8 mouse cellular contexts compared by ENCODE assay signal in genomic region chr7:141468164-141468521, GRCm38 (mm10). TPM values are rescaled to one million over a fixed set of nuclear protein-coding genes. Genes with fewer than 3 reads are reported as not detected.
DNase-seq lines count a peak whose midpoint lies in the region; ATAC-seq and TF ChIP-seq lines count a peak whose summit lies in the region.

No protein-coding gene starts in this region.

- ATAC-seq in kidney, postnatal 0 days (replicated peaks; ENCODE audit: low FRiP score, low read depth): 0 out of 2 replicates have a peak, but pooled peaks have one; percentile 18

- peak overlapping the region; percentile 66 for H3K4me3 ChIP-seq in kidney, postnatal 0 days (replicated peaks; ENCODE audit: low read depth, low read length)
- H3K4me3 ChIP-seq in hindbrain, embryonic 10.5 days: peak overlapping the region; percentile 80

- peaks cover 23% of the 10 kb centered on the region for H3K36me3 ChIP-seq in kidney, postnatal 0 days (ENCODE audit: insufficient read depth, low read length)
- peaks cover 39% of the 10 kb centered on the region for H3K36me3 ChIP-seq in hindbrain, embryonic 10.5 days

- peaks cover 52% of the 10 kb centered on the region for H3K4me1 ChIP-seq in kidney, postnatal 0 days (replicated peaks; ENCODE audit: insufficient read depth, low read length)
- peaks cover 68% of the 10 kb centered on the region for H3K4me1 ChIP-seq in hindbrain, embryonic 10.5 days (replicated peaks)

- H3K9ac ChIP-seq in kidney, postnatal 0 days (ENCODE audit: low read depth, low read length): peak overlapping the region; percentile 80

- H3K27me3 ChIP-seq in kidney, postnatal 0 days (ENCODE audit: insufficient read depth, low read length): no peaks in the 10 kb centered on the region
- peaks cover 40% of the 10 kb centered on the region for H3K27me3 ChIP-seq in hindbrain, embryonic 10.5 days (ENCODE audit: insufficient read depth, poor library complexity, severe bottlenecking)

- H3K27ac ChIP-seq in kidney, postnatal 0 days: peak overlapping the region; percentile 96
- H3K27ac ChIP-seq in hindbrain, embryonic 10.5 days: peak overlapping the region; percentile 93

- peak; percentile 70 for DNase-seq in kidney, postnatal 0 days (ENCODE audit: low spot score)
- no peak for DNase-seq in kidney, adult 11 months
- peak; percentile 37 for DNase-seq in adrenal gland, postnatal 25 days
- DNase-seq in hindbrain, embryonic 10.5 days (ENCODE audit: low spot score): peak; percentile 36
- peak; percentile 77 for DNase-seq in lung, postnatal 10 days
- no peak for DNase-seq in left cerebral cortex, adult 11 months (ENCODE audit: low spot score)
- no peak for DNase-seq in layer of hippocampus, adult 8-10 months (ENCODE audit: low spot score in 2 of 2)
- DNase-seq in right cerebral cortex, postnatal 25 days: no peak

- H3K9me3 ChIP-seq in kidney, postnatal 0 days (replicated peaks; ENCODE audit: low read length): no peaks in the 10 kb centered on the region
- H3K9me3 ChIP-seq in hindbrain, embryonic 10.5 days: no peaks in the 10 kb centered on the region

- H3K4me2 ChIP-seq in kidney, postnatal 0 days (ENCODE audit: low read length): peak overlapping the region; percentile 85

- TF ChIP-seq CTCF in kidney, postnatal 0 days (IDR thresholded peaks at IDR 0.05; ENCODE audit: low read depth): no peak

- WGBS in kidney, postnatal 0 days: 5% methylated on average over 5 of the region's 5 CpGs
- 25% methylated on average over 5 of the region's 5 CpGs for WGBS in hindbrain, embryonic 10.5 days

RNA-seq across cellular contexts. Expression of gene Cd151, which starts 1.0 kb away (rescaled TPM):
- 36.1 and 37.2 TPM in 2 replicates for polyA plus RNA-seq in kidney, postnatal 0 days (2015; fragmentation: Nextera tagmentation; extraction: Ambion mirVana)
- 287 and 310 TPM in 2 replicates for total RNA-seq in adrenal gland, postnatal 25 days (2021)
- polyA plus RNA-seq in hindbrain, embryonic 10.5 days (2016; fragmentation: Nextera tagmentation; extraction: Ambion mirVana): 26.0 and 29.7 TPM in 2 replicates
- total RNA-seq in layer of hippocampus, adult 8-10 months (2022): 10 to 100 TPM; 27.3 to 42.2 (median 32.0) TPM

RNA-seq across cellular contexts. Expression of gene Polr2l, which starts 6.8 kb away (rescaled TPM):
- 68.5 and 72.2 TPM in 2 replicates for polyA plus RNA-seq in kidney, postnatal 0 days (2015; fragmentation: Nextera tagmentation; extraction: Ambion mirVana)
- total RNA-seq in adrenal gland, postnatal 25 days (2021): 89.5 and 102 TPM in 2 replicates
- 89.5 and 90.0 TPM in 2 replicates for polyA plus RNA-seq in hindbrain, embryonic 10.5 days (2016; fragmentation: Nextera tagmentation; extraction: Ambion mirVana)
- total RNA-seq in layer of hippocampus, adult 8-10 months (2022): 10 to 100 TPM; 32.4 to 40.6 (median 35.1) TPM

RNA-seq across cellular contexts. Expression of gene Tspan4, which starts 6.9 kb away (rescaled TPM):
- polyA plus RNA-seq in kidney, postnatal 0 days (2015; fragmentation: Nextera tagmentation; extraction: Ambion mirVana): 109 and 115 TPM in 2 replicates
- total RNA-seq in adrenal gland, postnatal 25 days (2021): 70.9 and 99.3 TPM in 2 replicates
- 36.3 and 38.6 TPM in 2 replicates for polyA plus RNA-seq in hindbrain, embryonic 10.5 days (2016; fragmentation: Nextera tagmentation; extraction: Ambion mirVana)
- total RNA-seq in layer of hippocampus, adult 8-10 months (2022): 10 to 100 TPM; 14.7 to 38.7 (median 26.7) TPM

RNA-seq across cellular contexts. Expression of gene Cracr2b, which starts 7.2 kb away (rescaled TPM):
- polyA plus RNA-seq in kidney, postnatal 0 days (2015; fragmentation: Nextera tagmentation; extraction: Ambion mirVana): 16.1 and 20.5 TPM in 2 replicates
- 9.9 and 13.5 TPM in 2 replicates for total RNA-seq in adrenal gland, postnatal 25 days (2021)
- 8.1 and 9.1 TPM in 2 replicates for polyA plus RNA-seq in hindbrain, embryonic 10.5 days (2016; fragmentation: Nextera tagmentation; extraction: Ambion mirVana)
- 1 to 10 TPM; 4.0 to 5.8 (median 4.9) TPM for total RNA-seq in layer of hippocampus, adult 8-10 months (2022)

RNA-seq across cellular contexts. Expression of gene Pnpla2, which starts 13.1 kb away (rescaled TPM):
- 68.0 and 72.9 TPM in 2 replicates for polyA plus RNA-seq in kidney, postnatal 0 days (2015; fragmentation: Nextera tagmentation; extraction: Ambion mirVana)
- total RNA-seq in adrenal gland, postnatal 25 days (2021): 538 and 617 TPM in 2 replicates
- polyA plus RNA-seq in hindbrain, embryonic 10.5 days (2016; fragmentation: Nextera tagmentation; extraction: Ambion mirVana): 19.3 and 20.3 TPM in 2 replicates
- 10 to 100 TPM; 23.0 to 31.8 (median 24.3) TPM for total RNA-seq in layer of hippocampus, adult 8-10 months (2022)

Comparison
In these comparisons a context has a peak if more than half of its experiments do, and no peak if none do; other contexts are left out.
1. DNase-seq: peak in kidney, postnatal 0 days (single experiment), adrenal gland, postnatal 25 days (single experiment), hindbrain, embryonic 10.5 days (single experiment) and lung, postnatal 10 days (single experiment); none in kidney, adult 11 months (single experiment), left cerebral cortex, adult 11 months (single experiment), layer of hippocampus, adult 8-10 months (0 of 2) and right cerebral cortex, postnatal 25 days (single experiment).